Mouse (Mus musculus) intestine, postnatal 0 days (tissue): ENCODE results near the gene Man1a. TPM values are rescaled to one million over a fixed set of nuclear protein-coding genes. Genes with fewer than 3 reads are reported as not detected.
A peak's percentile ranks its signal among the peaks of the same experiment; 100 is the strongest.

ENCODE experiments used
- ATAC-seq: fragments of 200-750 bp; cut with Nextera tagmentation; 2 replicates; pipeline ENCODE4 v1.8.0; 2017; ENCODE audit warnings: mild to moderate bottlenecking, moderate TSS enrichment, moderate library complexity
- H3K27ac ChIP-seq: fragments of 300-500 bp; sonication (generic); 2 replicates; pipeline ENCODE4 v1.5.1; 2014; ENCODE audit warnings: mild to moderate bottlenecking, low read depth, low read length, moderate library complexity
- H3K27me3 ChIP-seq: fragments of 300-500 bp; sonication (generic); replicated peaks from 2 replicates; pipeline ENCODE4 v1.6.1; 2014; ENCODE audit warnings: low read length, mixed read lengths; ENCODE audit not compliant: control insufficient read depth, insufficient read depth
- H3K36me3 ChIP-seq: fragments of 300-500 bp; sonication (generic); 2 replicates; pipeline ENCODE4 v1.6.1; 2014; ENCODE audit warnings: mild to moderate bottlenecking, moderate library complexity; ENCODE audit not compliant: control insufficient read depth, insufficient read depth
- H3K4me1 ChIP-seq: fragments of 300-500 bp; sonication (generic); replicated peaks from 2 replicates; pipeline ENCODE4 v1.6.1; 2014; ENCODE audit warnings: antibody characterized with exemption, low read length, mixed read lengths; ENCODE audit not compliant: control insufficient read depth, insufficient read depth
- H3K4me2 ChIP-seq: fragments of 300-500 bp; sonication (generic); replicated peaks from 2 replicates; pipeline ENCODE4 v1.6.1; 2014; ENCODE audit warnings: low read depth, mild to moderate bottlenecking, moderate library complexity
- H3K4me3 ChIP-seq: fragments of 300-500 bp; sonication (generic); 2 replicates; pipeline ENCODE4 v1.5.1; 2014; ENCODE audit warnings: low read depth, low read length
- H3K9ac ChIP-seq: fragments of 300-500 bp; sonication (generic); 2 replicates; pipeline ENCODE4 v1.6.1; 2014; ENCODE audit warnings: mild to moderate bottlenecking, low read depth, low read length
- H3K9me3 ChIP-seq: fragments of 300-500 bp; sonication (generic); 2 replicates; pipeline ENCODE4 v1.6.1; 2016; ENCODE audit warnings: mixed run types; ENCODE audit not compliant: control insufficient read depth
- CTCF ChIP-seq: sonication (generic); IDR thresholded peaks from 2 replicates; pipeline ENCODE4 v1.5.1; 2016; ENCODE audit warnings: low read depth, mild to moderate bottlenecking, control low read depth, antibody characterized with exemption, moderate library complexity
- WGBS: fragments of 180-500 bp; shearing (Covaris S2); extraction: QIAGEN DNeasy Blood & Tissue Kit; methylation state at CpG from one replicate; pipeline ENCODE4 v1.1.7; 2014; 5-methylcytosine and 5-hydroxymethylcytosine counted together
- polyA plus RNA-seq: library from polyadenylated mRNA; unstranded; fragments of >200 nt; fragmentation: Nextera tagmentation; extraction: Ambion mirVana; gene quantifications from 2 replicates; pipeline ENCODE4 v1.2.1, GENCODE M21; 2015

Gene Man1a
- polyA plus RNA-seq, 1 experiment from 2014 or later = 29.9 TPM

DNA sequence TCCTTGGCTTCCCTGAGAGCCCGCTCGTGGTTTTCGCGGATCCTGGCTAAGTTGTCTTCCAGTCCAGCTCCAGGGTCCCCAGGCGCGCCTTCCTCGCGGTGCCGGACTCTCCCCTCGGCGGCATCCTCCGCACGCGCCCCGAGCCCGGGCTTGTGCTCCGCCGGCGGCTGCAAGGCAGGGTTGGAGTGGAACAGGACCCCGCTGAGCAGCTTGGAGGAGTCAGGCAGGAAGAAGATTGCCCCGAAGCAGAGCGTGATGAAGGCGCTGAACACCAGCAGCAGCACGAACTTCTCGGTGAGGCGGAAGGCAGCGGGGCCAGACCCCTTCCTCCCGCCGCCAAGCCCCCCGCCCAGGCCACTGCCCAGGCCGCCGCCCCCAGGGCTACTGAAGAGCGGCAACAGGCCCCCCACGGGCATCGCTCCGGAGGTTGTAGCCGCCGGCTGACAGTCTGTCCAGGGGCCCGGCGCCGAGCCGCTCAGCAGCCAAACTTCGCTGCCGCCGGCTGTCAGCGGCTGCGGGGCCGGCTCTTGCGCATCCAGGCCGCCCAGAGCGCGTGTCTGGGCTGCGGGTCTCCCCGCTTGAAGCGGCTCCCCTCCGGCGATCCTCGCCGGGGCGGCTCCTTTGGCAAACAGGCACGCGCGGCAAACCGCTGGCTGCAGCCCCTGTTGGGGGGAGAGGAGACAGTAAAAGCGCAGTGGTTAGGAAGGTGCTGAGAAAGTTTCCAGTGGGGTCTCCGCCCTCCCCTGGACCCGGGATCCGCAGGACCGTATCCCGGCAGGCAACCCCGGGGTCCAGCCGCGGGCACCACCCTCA, 1.6 kb downstream of the Man1a start:
- ATAC-seq = peak; percentile 9; the same call in 1 of the 2 replicates

DNA sequence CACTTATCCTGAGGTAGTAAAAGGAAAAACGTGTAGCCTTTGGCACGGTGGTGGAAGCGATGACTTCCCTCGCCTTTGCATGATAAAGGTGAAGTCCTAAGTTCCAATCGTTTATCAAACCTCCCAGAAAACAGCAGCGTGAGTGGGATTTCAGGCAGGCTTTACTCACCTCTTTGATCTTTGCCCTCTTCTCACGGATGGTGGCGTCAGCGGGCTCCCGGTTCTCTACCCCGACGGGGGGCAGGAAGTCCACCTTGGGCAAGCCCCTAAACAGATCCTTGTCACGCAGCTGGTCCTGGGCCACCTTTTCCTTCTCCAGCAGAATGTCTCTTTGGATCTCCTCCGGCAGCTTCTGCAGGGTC, 2.2 kb downstream of the Man1a start:
- Histone ChIP-seq H3K27me3 (no peaks in the 10 kb centered on the region), H3K9me3 (no peaks in the 10 kb centered on the region), H3K9ac (peak overlapping the region; percentile 85), H3K27ac (peak overlapping the region; percentile 92), H3K36me3 (no peaks in the 10 kb centered on the region), H3K4me1 (peaks cover 3% of the 10 kb centered on the region; the same call in 1 of the 2 replicates), H3K4me3 (peak overlapping the region; percentile 84), H3K4me2 (peak overlapping the region; percentile 99)
- no peak for TF ChIP-seq CTCF
- peak; percentile 55 for ATAC-seq
- under 1% methylated on average over 14 of the region's 14 CpGs for WGBS

More for the DNA sequence above, 1.6 kb downstream of the Man1a start:
- H3K27me3 ChIP-seq = no peaks in the 10 kb centered on the region
- TF ChIP-seq CTCF = no peak
- no peaks in the 10 kb centered on the region for H3K9me3 ChIP-seq
- H3K9ac ChIP-seq = peak overlapping the region; percentile 85
- H3K4me2 ChIP-seq = peak overlapping the region; percentile 99
- H3K4me1 ChIP-seq = peaks cover 3% of the 10 kb centered on the region; the same call in 1 of the 2 replicates
- H3K27ac ChIP-seq = peak overlapping the region; percentile 92
- under 1% methylated on average over 73 of the region's 73 CpGs for WGBS
- peak overlapping the region; percentile 84 for H3K4me3 ChIP-seq
- no peaks in the 10 kb centered on the region for H3K36me3 ChIP-seq

DNA sequence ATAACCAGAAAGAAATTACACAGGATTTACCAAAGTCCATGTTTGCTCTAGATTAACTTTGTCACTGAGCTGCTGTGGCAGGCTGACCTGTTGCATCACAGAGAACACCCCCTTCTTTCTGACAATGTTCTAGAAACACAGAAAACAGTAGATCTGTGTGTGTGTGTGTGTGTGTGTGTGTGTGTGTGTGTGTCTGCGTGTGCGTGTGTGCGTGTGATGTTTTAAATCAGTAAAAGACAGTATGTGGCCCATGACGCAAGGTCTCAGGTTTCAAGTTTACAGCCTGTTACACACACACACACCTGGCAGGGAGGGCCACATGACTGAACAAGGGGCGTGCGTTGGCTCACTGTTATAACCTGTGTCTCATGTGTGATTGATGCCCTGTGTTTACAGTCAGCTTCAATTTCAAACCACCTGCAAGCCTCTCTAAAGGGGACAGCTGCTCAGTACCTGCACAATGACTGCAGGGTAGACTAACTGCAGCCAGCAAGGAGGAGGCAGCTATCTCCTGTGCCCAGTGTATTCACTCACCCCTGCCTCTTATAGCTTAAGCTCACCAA, 2.7 kb downstream of the Man1a start:
- no peaks in the 10 kb centered on the region for H3K27me3 ChIP-seq
- H3K27ac ChIP-seq = peak overlapping the region; percentile 92
- H3K4me3 ChIP-seq = peak overlapping the region; percentile 84
- peaks cover 3% of the 10 kb centered on the region; the same call in 1 of the 2 replicates for H3K4me1 ChIP-seq
- peak overlapping the region; percentile 99 for H3K4me2 ChIP-seq
- no peaks in the 10 kb centered on the region for H3K36me3 ChIP-seq
- 22% methylated on average over 6 of the region's 6 CpGs for WGBS
- ATAC-seq = peak; percentile 90
- no peak for TF ChIP-seq CTCF
- no peaks in the 10 kb centered on the region for H3K9me3 ChIP-seq
- H3K9ac ChIP-seq = peak overlapping the region; percentile 22; the same call in 1 of the 2 replicates

DNA sequence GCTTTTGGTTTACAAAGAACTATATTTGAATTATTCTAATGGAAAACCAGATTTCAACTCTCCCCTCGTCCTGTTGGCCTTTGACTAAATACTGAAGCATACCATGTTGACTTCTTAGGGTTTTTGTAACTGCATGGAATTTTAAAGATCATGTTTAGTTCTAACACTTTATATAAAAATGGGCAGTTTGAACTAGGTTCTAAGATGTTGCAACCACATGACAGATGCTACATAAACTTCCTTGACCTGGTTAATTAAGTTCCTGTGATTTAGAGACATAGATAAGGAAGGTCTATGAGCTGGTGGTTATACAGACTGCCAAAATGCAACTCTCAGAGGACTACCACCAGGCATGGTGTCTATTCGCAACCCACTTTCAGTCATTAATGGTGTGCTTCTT, 4.1 kb downstream of the Man1a start:
- peak overlapping the region; percentile 84 for H3K4me3 ChIP-seq
- 79% methylated on average over 2 of the region's 2 CpGs for WGBS
- ATAC-seq = no peak

DNA sequence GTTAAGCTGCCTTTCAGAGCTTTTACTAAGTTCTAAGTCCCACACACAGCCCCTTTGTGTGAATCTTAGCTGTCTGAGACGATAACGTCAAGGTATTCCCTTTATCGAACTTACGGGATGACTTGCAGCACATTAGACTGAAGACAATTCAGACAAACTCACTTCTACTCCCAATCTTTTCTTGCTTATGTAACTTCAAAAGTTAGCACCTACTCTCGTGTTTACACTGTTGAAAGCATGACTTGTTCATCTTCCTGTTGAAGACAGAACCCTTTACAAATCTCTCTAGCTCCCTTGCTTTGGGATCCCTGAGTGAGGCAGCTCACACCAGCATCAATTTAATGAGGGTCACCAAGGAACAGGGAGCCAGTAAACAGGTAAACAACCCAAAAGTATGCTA, 5.9 kb downstream of the Man1a start:
- Histone ChIP-seq H3K36me3 (0 out of 2 replicates have a peak, but pooled peaks cover 4% of the 10 kb centered on the region), H3K4me2 (peak overlapping the region; percentile 37), H3K27me3 (no peaks in the 10 kb centered on the region), H3K27ac (no peak overlapping the region), H3K9me3 (no peaks in the 10 kb centered on the region), H3K9ac (no peak overlapping the region), H3K4me1 (peaks cover 3% of the 10 kb centered on the region; the same call in 1 of the 2 replicates), H3K4me3 (no peak overlapping the region)
- no peak for ATAC-seq
- WGBS = 86% methylated on average over 5 of the region's 5 CpGs
- no peak for TF ChIP-seq CTCF

More for the DNA sequence above, 4.1 kb downstream of the Man1a start:
- no peaks in the 10 kb centered on the region for H3K27me3 ChIP-seq
- TF ChIP-seq CTCF = no peak
- 0 out of 2 replicates have a peak, but pooled peaks cover 4% of the 10 kb centered on the region for H3K36me3 ChIP-seq
- H3K4me1 ChIP-seq = peaks cover 3% of the 10 kb centered on the region; the same call in 1 of the 2 replicates
- no peaks in the 10 kb centered on the region for H3K9me3 ChIP-seq
- H3K9ac ChIP-seq = peak overlapping the region; percentile 40; the same call in 1 of the 2 replicates
- H3K4me2 ChIP-seq = peak overlapping the region; percentile 99
- no peak overlapping the region for H3K27ac ChIP-seq

DNA sequence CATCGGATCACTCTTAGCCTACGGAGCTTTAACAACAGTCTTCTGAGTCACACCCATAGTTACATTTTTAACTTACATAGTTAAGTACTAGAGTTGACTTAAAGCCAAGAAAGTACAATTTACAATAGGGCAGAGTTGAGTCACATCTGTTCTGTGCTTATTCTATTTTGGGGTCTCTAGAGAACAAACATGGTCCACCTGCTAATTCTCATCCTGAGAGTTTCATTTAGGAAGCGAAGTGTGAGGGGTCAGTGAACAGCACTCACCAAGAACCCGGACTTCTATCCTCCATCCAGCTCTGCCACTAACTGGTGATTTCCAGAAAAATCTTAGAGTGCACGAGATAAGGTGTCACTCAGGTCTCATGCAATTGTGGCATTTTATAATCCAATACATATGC, 7.0 kb downstream of the Man1a start:
- no peak overlapping the region for H3K4me2 ChIP-seq
- H3K27me3 ChIP-seq = no peaks in the 10 kb centered on the region
- no peak overlapping the region for H3K9ac ChIP-seq
- H3K9me3 ChIP-seq = no peaks in the 10 kb centered on the region
- H3K27ac ChIP-seq = no peak overlapping the region
- no peak overlapping the region for H3K4me3 ChIP-seq
- 0 out of 2 replicates have a peak, but pooled peaks cover 4% of the 10 kb centered on the region for H3K36me3 ChIP-seq
- no peak for ATAC-seq
- no peak for TF ChIP-seq CTCF
- WGBS = 78% methylated on average over 5 of the region's 5 CpGs
- peaks cover 3% of the 10 kb centered on the region; the same call in 1 of the 2 replicates for H3K4me1 ChIP-seq
